Mouse (Mus musculus) CH12.LX (cell line): Measurements from ENCODE around the gene Ctdspl. TPM values are rescaled to one million over a fixed set of nuclear protein-coding genes. Genes with fewer than 3 reads are reported as not detected.

Source experiments
- DNase-seq: peaks from one replicate; pipeline ENCODE4 v3.0.0-alpha.2; 2013; ENCODE audit errors: extremely low read depth
- H3K27ac ChIP-seq: 2 replicates; pipeline ENCODE4 v1.5.1; 2012; ENCODE audit warnings: low read depth, mild to moderate bottlenecking, control low read depth, moderate library complexity; ENCODE audit not compliant: insufficient read depth
- H3K27me3 ChIP-seq: replicated peaks from 2 replicates; pipeline ENCODE3; 2012; ENCODE audit warnings: inconsistent platforms
- H3K36me3 ChIP-seq, 2 experiments: replicated peaks in 1 of 2; 2 replicates each; pipeline versions ENCODE3 to v1.6.1; 2012; ENCODE audit warnings: inconsistent platforms in 1 of 2, low read length in 1 of 2, mild to moderate bottlenecking in 1 of 2, mixed read lengths in 1 of 2, moderate library complexity in 1 of 2; ENCODE audit not compliant: control insufficient read depth in 1 of 2, insufficient read depth in 1 of 2
- H3K4me1 ChIP-seq, 2 experiments: 2 replicates each; pipeline ENCODE4 v1.6.1; 2012; ENCODE audit warnings: inconsistent platforms in 1 of 2, moderate library complexity in 1 of 2; ENCODE audit not compliant: insufficient read depth in 2 of 2, control insufficient read depth in 1 of 2
- H3K4me2 ChIP-seq: 2 replicates; pipeline ENCODE4 v1.6.1; 2012; ENCODE audit warnings: low read depth, mild to moderate bottlenecking, control low read depth; ENCODE audit not compliant: poor library complexity, insufficient read depth, severe bottlenecking
- H3K4me3 ChIP-seq, 3 experiments: fragments of 150-350 bp in 1 of 3; sonication (generic) in 1 of 3; replicated peaks in 1 of 3; 2 replicates each; pipeline versions ENCODE3 to v1.5.1; 2011 to 2012; ENCODE audit warnings: low read depth in 2 of 3, low read length in 2 of 3, mild to moderate bottlenecking in 2 of 3, moderate library complexity in 2 of 3, control low read depth in 1 of 3, improper control_type of control experiment in 1 of 3, inconsistent platforms in 1 of 3, mixed read lengths in 1 of 3; ENCODE audit not compliant: poor library complexity in 1 of 3
- H3K79me2 ChIP-seq: replicated peaks from 2 replicates; pipeline ENCODE4 v1.6.1; 2012; ENCODE audit warnings: mild to moderate bottlenecking, moderate library complexity; ENCODE audit not compliant: control insufficient read depth, poor library complexity, insufficient read depth, severe bottlenecking; ENCODE audit errors: extremely low read depth
- H3K9ac ChIP-seq: 2 replicates; pipeline ENCODE4 v1.6.1; 2012; ENCODE audit warnings: low read depth, mild to moderate bottlenecking, control low read depth, moderate library complexity; ENCODE audit not compliant: insufficient read depth
- H3K9me3 ChIP-seq: replicated peaks from 2 replicates; pipeline ENCODE3; 2012; ENCODE audit warnings: low read length, inconsistent platforms, mixed read lengths
- BHLHE40 ChIP-seq: IDR thresholded peaks from 2 replicates; pipeline ENCODE4 v1.6.1; 2011; ENCODE audit warnings: mild to moderate bottlenecking, low read depth, low read length, improper control_type of control experiment
- CHD2 ChIP-seq: IDR thresholded peaks from 2 replicates; pipeline ENCODE4 v1.6.1; 2011; ENCODE audit warnings: low read length, improper control_type of control experiment
- CTCF ChIP-seq, 2 experiments: IDR thresholded peaks in 1 of 2; conservative IDR thresholded peaks in 1 of 2; 2 replicates each; pipeline ENCODE4 v1.5.1; 2011 to 2012; ENCODE audit warnings: low read depth in 2 of 2, low read length in 2 of 2, improper control_type of control experiment in 1 of 2, inconsistent platforms in 1 of 2, mild to moderate bottlenecking in 1 of 2, moderate library complexity in 1 of 2
- E2F4 ChIP-seq: IDR thresholded peaks from 2 replicates; pipeline ENCODE4 v1.6.1; 2011; ENCODE audit warnings: low read depth, low read length, improper control_type of control experiment; ENCODE audit not compliant: insufficient replicate concordance
- EP300 ChIP-seq: IDR thresholded peaks from 2 replicates; pipeline ENCODE4 v1.6.1; 2011; ENCODE audit warnings: low read length, improper control_type of control experiment
- HCFC1 ChIP-seq: IDR thresholded peaks from 2 replicates; pipeline ENCODE4 v1.6.1; 2012; ENCODE audit warnings: low read depth, mild to moderate bottlenecking, inconsistent platforms, low read length, improper control_type of control experiment
- IRF4 ChIP-seq: IDR thresholded peaks from 2 replicates; pipeline ENCODE4 v1.6.1; 2014; ENCODE audit warnings: low read depth, mild to moderate bottlenecking, inconsistent platforms, low read length, improper control_type of control experiment
- JUN ChIP-seq: IDR thresholded peaks from 2 replicates; pipeline ENCODE4 v1.6.1; 2011; ENCODE audit warnings: low read depth, mild to moderate bottlenecking, low read length, improper control_type of control experiment, moderate library complexity; ENCODE audit not compliant: insufficient read depth
- JUND ChIP-seq: conservative IDR thresholded peaks from 2 replicates; pipeline ENCODE4 v1.6.1; 2011; ENCODE audit warnings: low read depth, low read length, improper control_type of control experiment
- MAFK ChIP-seq: IDR thresholded peaks from 2 replicates; pipeline ENCODE4 v1.6.1; 2011; ENCODE audit warnings: low read length, improper control_type of control experiment; ENCODE audit not compliant: insufficient replicate concordance
- MEF2A ChIP-seq: IDR thresholded peaks from 2 replicates; pipeline ENCODE4 v1.6.1; 2014; ENCODE audit warnings: low read depth, mild to moderate bottlenecking, inconsistent platforms, low read length, improper control_type of control experiment, borderline replicate concordance
- MXI1 ChIP-seq: IDR thresholded peaks from 2 replicates; pipeline ENCODE4 v1.6.1; 2011; ENCODE audit warnings: mild to moderate bottlenecking, low read depth, low read length, improper control_type of control experiment
- MYC ChIP-seq: IDR thresholded peaks from 2 replicates; pipeline ENCODE4 v1.6.1; 2011; ENCODE audit warnings: low read depth, mild to moderate bottlenecking, improper control_type of control experiment, low read length
- NELFE ChIP-seq: IDR thresholded peaks from 2 replicates; pipeline ENCODE4 v1.6.1; 2011; ENCODE audit warnings: low read depth, low read length, improper control_type of control experiment
- PAX5 ChIP-seq: IDR thresholded peaks from 2 replicates; pipeline ENCODE4 v1.6.1; 2012; ENCODE audit warnings: low read length, inconsistent platforms, mixed read lengths
- POLR2A ChIP-seq: IDR thresholded peaks from 2 replicates; pipeline ENCODE4 v1.6.1; 2011; ENCODE audit warnings: low read depth, mild to moderate bottlenecking, improper control_type of control experiment, low read length
- RAD21 ChIP-seq: IDR thresholded peaks from 2 replicates; pipeline ENCODE4 v1.6.1; 2011; ENCODE audit warnings: low read depth, mild to moderate bottlenecking, low read length, improper control_type of control experiment, moderate library complexity
- SIN3A ChIP-seq: IDR thresholded peaks from 2 replicates; pipeline ENCODE4 v1.6.1; 2012; ENCODE audit warnings: low read length, improper control_type of control experiment, inconsistent platforms
- UBTF ChIP-seq: IDR thresholded peaks from 2 replicates; pipeline ENCODE4 v1.6.1; 2012; ENCODE audit warnings: low read depth, mild to moderate bottlenecking, inconsistent platforms, low read length, improper control_type of control experiment, moderate library complexity
- ZC3H11A ChIP-seq: IDR thresholded peaks from 2 replicates; pipeline ENCODE4 v1.6.1; 2012; ENCODE audit warnings: low read depth, mild to moderate bottlenecking, inconsistent platforms, low read length, improper control_type of control experiment
- ZMIZ1 ChIP-seq: IDR thresholded peaks from 2 replicates; pipeline ENCODE4 v1.6.1; 2012; ENCODE audit warnings: low read depth, mild to moderate bottlenecking, inconsistent platforms, low read length, improper control_type of control experiment
- dilution Hi-C: fragments of 300-500 bp; cut with MboI; formaldehyde crosslinking; loops from 2 replicates; pipeline ENCODE4 v1.14.3; 2020; ENCODE audit warnings: low sequenced_read_pairs; ENCODE audit not compliant: extremely low pct_unique_long_range_greater_than_20kb, extremely low pct_ligation_motif_present
- in situ Hi-C: fragments of 300-500 bp; cut with MboI; formaldehyde crosslinking; loops from 3 replicates; pipeline ENCODE4 v1.14.3; 2019; ENCODE audit warnings: low sequenced_read_pairs, low pct_ligation_motif_present, low pct_unique_long_range_greater_than_20kb, mixed read lengths
- polyA plus RNA-seq: library from polyadenylated mRNA; unstranded; fragments of >175 nt; gene quantifications from 2 replicates; pipeline ENCODE4 v1.2.1, GENCODE M21; 2012; ENCODE audit warnings: low read depth; ENCODE audit not compliant: insufficient read length
- total RNA-seq, 2 experiments: library from RNA; depleted of rRNA; stranded (reverse); fragments of 300-350 nt in 1 of 2; fragments of >200 nt in 1 of 2; gene quantifications; 2 replicates each; pipeline ENCODE4 v1.2.3; 2012 to 2014

The Ctdspl gene
- total and polyA plus RNA-seq, 3 experiments = not detected

DNA sequence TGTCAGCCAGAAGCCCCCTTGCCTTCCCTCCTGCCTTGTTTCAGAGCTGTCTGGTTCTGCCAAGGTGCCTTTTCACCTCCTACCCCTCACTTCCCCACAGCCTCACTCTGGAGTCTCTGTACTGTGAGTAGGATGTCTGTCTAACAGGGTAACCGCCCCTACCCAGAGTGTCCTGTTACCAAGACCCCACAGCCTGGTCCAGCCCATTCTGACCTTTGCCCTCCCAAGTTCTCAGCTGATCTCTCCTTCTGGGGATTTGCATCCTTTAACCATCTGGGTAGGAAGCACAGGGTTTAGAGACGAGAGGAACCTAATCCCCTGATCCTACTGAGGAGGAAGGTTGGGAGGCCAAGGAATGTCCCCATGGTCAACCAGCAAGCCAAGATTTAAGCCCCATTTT, 24.5 kb downstream of the Ctdspl start:
- no peak overlapping the region for H3K27ac ChIP-seq
- in situ Hi-C loops (no loop called here), dilution Hi-C loops (no loop called here)
- no peak overlapping the region for H3K4me2 ChIP-seq
- H3K4me1 ChIP-seq = 0 out of 4 replicates have a peak, but pooled peaks cover 0 to 7% of the 10 kb centered on the region in 2 experiments
- H3K9ac ChIP-seq = no peak overlapping the region
- DNase-seq = no peak
- H3K27me3 ChIP-seq = peaks cover 55% of the 10 kb centered on the region
- peaks cover 2% of the 10 kb centered on the region for H3K9me3 ChIP-seq
- no peak overlapping the region for H3K4me3 ChIP-seq
- H3K36me3 ChIP-seq = no peaks in the 10 kb centered on the region
- TF ChIP-seq EP300 (no peak), CHD2 (no peak), ZC3H11A (no peak), CTCF (conservative IDR thresholded peaks at IDR 0.05 in 1 of 2, IDR thresholded peaks at IDR 0.05 in 1 of 2; ENCODE audit: low read depth in 2 of 2, low read length in 2 of 2) (no peak), E2F4 (no peak), ZMIZ1 (no peak), MAFK (no peak), MYC (no peak), IRF4 (no peak), RAD21 (no peak), BHLHE40 (no peak), PAX5 (no peak), NELFE (no peak), MXI1 (no peak), JUN (no peak), UBTF (no peak)
- no peaks in the 10 kb centered on the region for H3K79me2 ChIP-seq

DNA sequence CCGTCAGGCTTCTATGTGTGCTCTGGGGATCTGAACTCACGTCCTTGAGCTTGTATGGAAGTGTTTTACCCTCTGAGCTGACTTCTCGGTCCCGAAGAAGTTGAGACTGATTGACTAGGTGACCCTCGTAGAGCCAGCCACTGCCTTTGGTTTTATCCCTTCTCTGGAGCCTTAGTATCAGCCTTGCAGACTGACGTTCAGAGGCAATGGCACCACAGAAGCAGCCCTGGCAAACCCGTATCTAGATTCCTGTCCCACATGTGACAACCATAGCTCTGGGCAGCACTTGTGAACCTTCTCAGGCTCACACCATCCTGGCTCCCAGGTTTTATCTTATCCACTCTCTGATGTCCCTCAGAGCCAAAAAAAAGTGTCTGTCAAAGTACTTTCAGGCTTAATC, 25.1 kb downstream of the Ctdspl start:
- Histone ChIP-seq H3K4me1 (0 out of 4 replicates have a peak, but pooled peaks cover 0 to 7% of the 10 kb centered on the region in 2 experiments), H3K79me2 (no peaks in the 10 kb centered on the region), H3K36me3 (no peaks in the 10 kb centered on the region), H3K9me3 (peaks cover 2% of the 10 kb centered on the region), H3K27ac (no peak overlapping the region), H3K4me3 (no peak overlapping the region), H3K9ac (no peak overlapping the region), H3K27me3 (peaks cover 57% of the 10 kb centered on the region), H3K4me2 (no peak overlapping the region)
- dilution Hi-C loops = no loop called here
- in situ Hi-C loops = no loop called here
- TF ChIP-seq BHLHE40 (no peak), POLR2A (no peak), JUND (no peak), MXI1 (no peak), NELFE (no peak), RAD21 (no peak), E2F4 (no peak), SIN3A (no peak), ZMIZ1 (no peak), MEF2A (no peak), HCFC1 (no peak)
- DNase-seq = no peak
